Mouse (Mus musculus): ENCODE measurements at regions not wholly inside any gene's neighbourhood (a gene's known extent, or its start where the extent isn't known, plus 50 kb on each side); places are given as distances from the start of the nearest gene placed in this dataset.

GRCm38 (mm10) chr4:54373606-54374005 is 547.8 kb downstream of the Tmem38b start:
- H3K4me2 ChIP-seq (ENCODE audit: low read depth) = no peak overlapping the region
- H3K27me3 ChIP-seq (ENCODE audit: control insufficient read depth, insufficient read depth, insufficient read length) = no peaks in the 10 kb centered on the region
- no peak for TF ChIP-seq POLR2A (IDR thresholded peaks at IDR 0.05; ENCODE audit: insufficient read length, low read depth)
- no peak for TF ChIP-seq E2F4 (IDR thresholded peaks at IDR 0.05; ENCODE audit: insufficient read depth)
- no peak for TF ChIP-seq MYOG (IDR thresholded peaks at IDR 0.05; ENCODE audit: control insufficient read depth in 1 of 3, insufficient read depth in 1 of 3, insufficient read length in 2 of 3, low read depth in 2 of 3)
- no peak for TF ChIP-seq TCF12 (IDR thresholded peaks at IDR 0.05; ENCODE audit: insufficient read depth, poor library complexity, severe bottlenecking)
- no peak for TF ChIP-seq REST (IDR thresholded peaks at IDR 0.05; ENCODE audit: insufficient read depth, insufficient read length)
- no peak for TF ChIP-seq TCF3 (IDR thresholded peaks at IDR 0.05; ENCODE audit: insufficient read length, low read depth)
- no peak for TF ChIP-seq MAX (IDR thresholded peaks at IDR 0.05; ENCODE audit: low read depth)
- TF ChIP-seq POLR2AphosphoS2 (IDR thresholded peaks at IDR 0.05; ENCODE audit: insufficient read length, low read depth) = no peak
- TF ChIP-seq MYOD1 (IDR thresholded peaks at IDR 0.05; ENCODE audit: control insufficient read depth in 1 of 3, insufficient read length in 2 of 3, low read depth in 2 of 3) = no peak
- no peak for TF ChIP-seq USF1 (IDR thresholded peaks at IDR 0.05; ENCODE audit: low read depth)
- TF ChIP-seq SRF (IDR thresholded peaks at IDR 0.05; ENCODE audit: control insufficient read depth, insufficient read length, low read depth) = no peak
- TF ChIP-seq CEBPB (IDR thresholded peaks at IDR 0.05; ENCODE audit: insufficient read depth, poor library complexity, severe bottlenecking) = no peak

GRCm38 (mm10) chr4:54374457-54374856 is 548.6 kb downstream of the Tmem38b start:
- Histone ChIP-seq H3ac (ENCODE audit: control insufficient read depth, insufficient read length) (no peak overlapping the region), H3K4me2 (ENCODE audit: low read depth) (no peak overlapping the region), H3K79me2 (ENCODE audit: control insufficient read depth, insufficient read depth) (no peaks in the 10 kb centered on the region), H3K4me3 (no peak overlapping the region), H3K27me3 (ENCODE audit: control insufficient read depth, insufficient read depth, insufficient read length) (no peaks in the 10 kb centered on the region), H3K36me3 (ENCODE audit: control insufficient read depth, insufficient read depth) (no peaks in the 10 kb centered on the region)
- TF ChIP-seq MYOD1 (IDR thresholded peaks at IDR 0.05; ENCODE audit: control insufficient read depth in 1 of 3, insufficient read length in 2 of 3, low read depth in 2 of 3) (peak in 2 of 3 experiments; percentile 16 to 53), MYOG (IDR thresholded peaks at IDR 0.05; ENCODE audit: control insufficient read depth in 1 of 3, insufficient read depth in 1 of 3, insufficient read length in 2 of 3, low read depth in 2 of 3) (peak in 1 of 3 experiments; percentile 40), USF1 (IDR thresholded peaks at IDR 0.05; ENCODE audit: low read depth) (no peak)

More at GRCm38 (mm10) chr4:54373606-54374005, 547.8 kb downstream of the Tmem38b start:
- Histone ChIP-seq H3K79me2 (ENCODE audit: control insufficient read depth, insufficient read depth) (no peaks in the 10 kb centered on the region), H3K4me3 (no peak overlapping the region), H3K36me3 (ENCODE audit: control insufficient read depth, insufficient read depth) (no peaks in the 10 kb centered on the region), H3ac (ENCODE audit: control insufficient read depth, insufficient read length) (no peak overlapping the region)

GRCm38 (mm10) chr4:54387460-54387859 is 557.4 kb upstream of the Zfp462 start:
- no peaks in the 10 kb centered on the region for H3K79me2 ChIP-seq (ENCODE audit: control insufficient read depth, insufficient read depth)

GRCm38 (mm10) chr4:54391536-54392208 is 553.2 kb upstream of the Zfp462 start:
- H3K27me3 ChIP-seq (ENCODE audit: control insufficient read depth, insufficient read depth, insufficient read length) = no peaks in the 10 kb centered on the region
- no peaks in the 10 kb centered on the region for H3K79me2 ChIP-seq (ENCODE audit: control insufficient read depth, insufficient read depth)
- no peak for TF ChIP-seq MAX (IDR thresholded peaks at IDR 0.05; ENCODE audit: low read depth)
- no peak for TF ChIP-seq USF1 (IDR thresholded peaks at IDR 0.05; ENCODE audit: low read depth)
- TF ChIP-seq REST (IDR thresholded peaks at IDR 0.05; ENCODE audit: insufficient read depth, insufficient read length) = no peak
- no peak for TF ChIP-seq CEBPB (IDR thresholded peaks at IDR 0.05; ENCODE audit: insufficient read depth, poor library complexity, severe bottlenecking)
- no peak for TF ChIP-seq SRF (IDR thresholded peaks at IDR 0.05; ENCODE audit: control insufficient read depth, insufficient read length, low read depth)
- TF ChIP-seq TCF3 (IDR thresholded peaks at IDR 0.05; ENCODE audit: insufficient read length, low read depth) = no peak
- TF ChIP-seq MYOD1 (IDR thresholded peaks at IDR 0.05; ENCODE audit: control insufficient read depth in 1 of 3, insufficient read length in 2 of 3, low read depth in 2 of 3) = no peak
- no peak for TF ChIP-seq POLR2AphosphoS2 (IDR thresholded peaks at IDR 0.05; ENCODE audit: insufficient read length, low read depth)
- TF ChIP-seq POLR2A (IDR thresholded peaks at IDR 0.05; ENCODE audit: insufficient read length, low read depth) = no peak
- no peak for TF ChIP-seq E2F4 (IDR thresholded peaks at IDR 0.05; ENCODE audit: insufficient read depth)
- no peak for TF ChIP-seq TCF12 (IDR thresholded peaks at IDR 0.05; ENCODE audit: insufficient read depth, poor library complexity, severe bottlenecking)
- no peak for TF ChIP-seq MYOG (IDR thresholded peaks at IDR 0.05; ENCODE audit: control insufficient read depth in 1 of 3, insufficient read depth in 1 of 3, insufficient read length in 2 of 3, low read depth in 2 of 3)
- no peak overlapping the region for H3K4me2 ChIP-seq (ENCODE audit: low read depth)
- no peak overlapping the region for H3K4me3 ChIP-seq
- no peak overlapping the region for H3ac ChIP-seq (ENCODE audit: control insufficient read depth, insufficient read length)
- no peaks in the 10 kb centered on the region for H3K36me3 ChIP-seq (ENCODE audit: control insufficient read depth, insufficient read depth)

More at GRCm38 (mm10) chr4:54387460-54387859, 557.4 kb upstream of the Zfp462 start:
- no peak overlapping the region for H3K4me2 ChIP-seq (ENCODE audit: low read depth)
- H3K36me3 ChIP-seq (ENCODE audit: control insufficient read depth, insufficient read depth) = no peaks in the 10 kb centered on the region
- no peak overlapping the region for H3ac ChIP-seq (ENCODE audit: control insufficient read depth, insufficient read length)
- no peaks in the 10 kb centered on the region for H3K27me3 ChIP-seq (ENCODE audit: control insufficient read depth, insufficient read depth, insufficient read length)
- TF ChIP-seq TCF3 (IDR thresholded peaks at IDR 0.05; ENCODE audit: insufficient read length, low read depth) (no peak), MYOD1 (IDR thresholded peaks at IDR 0.05; ENCODE audit: control insufficient read depth in 1 of 3, insufficient read length in 2 of 3, low read depth in 2 of 3) (no peak), CEBPB (IDR thresholded peaks at IDR 0.05; ENCODE audit: insufficient read depth, poor library complexity, severe bottlenecking) (no peak), TCF12 (IDR thresholded peaks at IDR 0.05; ENCODE audit: insufficient read depth, poor library complexity, severe bottlenecking) (no peak), USF1 (IDR thresholded peaks at IDR 0.05; ENCODE audit: low read depth) (no peak), POLR2A (IDR thresholded peaks at IDR 0.05; ENCODE audit: insufficient read length, low read depth) (no peak)
- no peak overlapping the region for H3K4me3 ChIP-seq

- no peaks in the 10 kb centered on the region for H3K79me2 ChIP-seq (ENCODE audit: control insufficient read depth, insufficient read depth)
- TF ChIP-seq SRF (IDR thresholded peaks at IDR 0.05; ENCODE audit: control insufficient read depth, insufficient read length, low read depth) (no peak), TCF3 (IDR thresholded peaks at IDR 0.05; ENCODE audit: insufficient read length, low read depth) (no peak), USF1 (IDR thresholded peaks at IDR 0.05; ENCODE audit: low read depth) (no peak), POLR2AphosphoS2 (IDR thresholded peaks at IDR 0.05; ENCODE audit: insufficient read length, low read depth) (no peak), MYOD1 (IDR thresholded peaks at IDR 0.05; ENCODE audit: control insufficient read depth in 1 of 3, insufficient read length in 2 of 3, low read depth in 2 of 3) (no peak), E2F4 (IDR thresholded peaks at IDR 0.05; ENCODE audit: insufficient read depth) (no peak), CEBPB (IDR thresholded peaks at IDR 0.05; ENCODE audit: insufficient read depth, poor library complexity, severe bottlenecking) (no peak), MYOG (IDR thresholded peaks at IDR 0.05; ENCODE audit: control insufficient read depth in 1 of 3, insufficient read depth in 1 of 3, insufficient read length in 2 of 3, low read depth in 2 of 3) (no peak), TCF12 (IDR thresholded peaks at IDR 0.05; ENCODE audit: insufficient read depth, poor library complexity, severe bottlenecking) (no peak), REST (IDR thresholded peaks at IDR 0.05; ENCODE audit: insufficient read depth, insufficient read length) (no peak), POLR2A (IDR thresholded peaks at IDR 0.05; ENCODE audit: insufficient read length, low read depth) (no peak), MAX (IDR thresholded peaks at IDR 0.05; ENCODE audit: low read depth) (no peak)
- no peak overlapping the region for H3K4me2 ChIP-seq (ENCODE audit: low read depth)
- no peaks in the 10 kb centered on the region for H3K36me3 ChIP-seq (ENCODE audit: control insufficient read depth, insufficient read depth)
- H3K4me3 ChIP-seq = no peak overlapping the region
- no peak overlapping the region for H3ac ChIP-seq (ENCODE audit: control insufficient read depth, insufficient read length)
- H3K27me3 ChIP-seq (ENCODE audit: control insufficient read depth, insufficient read depth, insufficient read length) = no peaks in the 10 kb centered on the region
These were observed 538.7 kb upstream of the Zfp462 start for GRCm38 (mm10) chr4:54406151-54406550.
